Mouse (Mus musculus) CH12.LX (cell line): ENCODE results near the gene Eif2b5. TPM values are rescaled to one million over a fixed set of nuclear protein-coding genes. Genes with fewer than 3 reads are reported as not detected.

ENCODE experiments used
- DNase-seq: peaks from one replicate; pipeline ENCODE4 v3.0.0-alpha.2; 2013; ENCODE audit errors: extremely low read depth
- H3K27ac ChIP-seq: 2 replicates; pipeline ENCODE4 v1.5.1; 2012; ENCODE audit warnings: low read depth, mild to moderate bottlenecking, control low read depth, moderate library complexity; ENCODE audit not compliant: insufficient read depth
- H3K27me3 ChIP-seq: replicated peaks from 2 replicates; pipeline ENCODE3; 2012; ENCODE audit warnings: inconsistent platforms
- H3K36me3 ChIP-seq, 2 experiments: replicated peaks in 1 of 2; 2 replicates each; pipeline versions ENCODE3 to v1.6.1; 2012; ENCODE audit warnings: inconsistent platforms in 1 of 2, low read length in 1 of 2, mild to moderate bottlenecking in 1 of 2, mixed read lengths in 1 of 2, moderate library complexity in 1 of 2; ENCODE audit not compliant: control insufficient read depth in 1 of 2, insufficient read depth in 1 of 2
- H3K4me1 ChIP-seq, 2 experiments: 2 replicates each; pipeline ENCODE4 v1.6.1; 2012; ENCODE audit warnings: inconsistent platforms in 1 of 2, moderate library complexity in 1 of 2; ENCODE audit not compliant: insufficient read depth in 2 of 2, control insufficient read depth in 1 of 2
- H3K4me2 ChIP-seq: 2 replicates; pipeline ENCODE4 v1.6.1; 2012; ENCODE audit warnings: low read depth, mild to moderate bottlenecking, control low read depth; ENCODE audit not compliant: poor library complexity, insufficient read depth, severe bottlenecking
- H3K4me3 ChIP-seq, 3 experiments: fragments of 150-350 bp in 1 of 3; sonication (generic) in 1 of 3; replicated peaks in 1 of 3; 2 replicates each; pipeline versions ENCODE3 to v1.5.1; 2011 to 2012; ENCODE audit warnings: low read depth in 2 of 3, low read length in 2 of 3, mild to moderate bottlenecking in 2 of 3, moderate library complexity in 2 of 3, control low read depth in 1 of 3, improper control_type of control experiment in 1 of 3, inconsistent platforms in 1 of 3, mixed read lengths in 1 of 3; ENCODE audit not compliant: poor library complexity in 1 of 3
- H3K79me2 ChIP-seq: replicated peaks from 2 replicates; pipeline ENCODE4 v1.6.1; 2012; ENCODE audit warnings: mild to moderate bottlenecking, moderate library complexity; ENCODE audit not compliant: control insufficient read depth, poor library complexity, insufficient read depth, severe bottlenecking; ENCODE audit errors: extremely low read depth
- H3K9ac ChIP-seq: 2 replicates; pipeline ENCODE4 v1.6.1; 2012; ENCODE audit warnings: low read depth, mild to moderate bottlenecking, control low read depth, moderate library complexity; ENCODE audit not compliant: insufficient read depth
- H3K9me3 ChIP-seq: replicated peaks from 2 replicates; pipeline ENCODE3; 2012; ENCODE audit warnings: low read length, inconsistent platforms, mixed read lengths
- BHLHE40 ChIP-seq: IDR thresholded peaks from 2 replicates; pipeline ENCODE4 v1.6.1; 2011; ENCODE audit warnings: mild to moderate bottlenecking, low read depth, low read length, improper control_type of control experiment
- CHD1 ChIP-seq: IDR thresholded peaks from 2 replicates; pipeline ENCODE4 v1.6.1; 2012; ENCODE audit warnings: low read depth, low read length, improper control_type of control experiment, inconsistent platforms
- CHD2 ChIP-seq: IDR thresholded peaks from 2 replicates; pipeline ENCODE4 v1.6.1; 2011; ENCODE audit warnings: low read length, improper control_type of control experiment
- CTCF ChIP-seq, 2 experiments: IDR thresholded peaks in 1 of 2; conservative IDR thresholded peaks in 1 of 2; 2 replicates each; pipeline ENCODE4 v1.5.1; 2011 to 2012; ENCODE audit warnings: low read depth in 2 of 2, low read length in 2 of 2, improper control_type of control experiment in 1 of 2, inconsistent platforms in 1 of 2, mild to moderate bottlenecking in 1 of 2, moderate library complexity in 1 of 2
- E2F4 ChIP-seq: IDR thresholded peaks from 2 replicates; pipeline ENCODE4 v1.6.1; 2011; ENCODE audit warnings: low read depth, low read length, improper control_type of control experiment; ENCODE audit not compliant: insufficient replicate concordance
- ELF1 ChIP-seq: IDR thresholded peaks from 2 replicates; pipeline ENCODE4 v1.6.1; 2014; ENCODE audit warnings: low read depth, mild to moderate bottlenecking, inconsistent platforms, low read length, improper control_type of control experiment
- EP300 ChIP-seq: IDR thresholded peaks from 2 replicates; pipeline ENCODE4 v1.6.1; 2011; ENCODE audit warnings: low read length, improper control_type of control experiment
- ETS1 ChIP-seq: conservative IDR thresholded peaks from 2 replicates; pipeline ENCODE4 v1.6.1; 2012; ENCODE audit warnings: low read depth, mild to moderate bottlenecking, inconsistent platforms, low read length, improper control_type of control experiment, moderate library complexity
- GABPA ChIP-seq: IDR thresholded peaks from 2 replicates; pipeline ENCODE4 v1.6.1; 2012; ENCODE audit warnings: low read depth, low read length, improper control_type of control experiment, inconsistent platforms; ENCODE audit not compliant: insufficient replicate concordance
- HCFC1 ChIP-seq: IDR thresholded peaks from 2 replicates; pipeline ENCODE4 v1.6.1; 2012; ENCODE audit warnings: low read depth, mild to moderate bottlenecking, inconsistent platforms, low read length, improper control_type of control experiment
- IRF4 ChIP-seq: IDR thresholded peaks from 2 replicates; pipeline ENCODE4 v1.6.1; 2014; ENCODE audit warnings: low read depth, mild to moderate bottlenecking, inconsistent platforms, low read length, improper control_type of control experiment
- JUN ChIP-seq: IDR thresholded peaks from 2 replicates; pipeline ENCODE4 v1.6.1; 2011; ENCODE audit warnings: low read depth, mild to moderate bottlenecking, low read length, improper control_type of control experiment, moderate library complexity; ENCODE audit not compliant: insufficient read depth
- JUND ChIP-seq: conservative IDR thresholded peaks from 2 replicates; pipeline ENCODE4 v1.6.1; 2011; ENCODE audit warnings: low read depth, low read length, improper control_type of control experiment
- KAT2A ChIP-seq: IDR thresholded peaks from 2 replicates; pipeline ENCODE4 v1.6.1; 2012; ENCODE audit warnings: low read length, improper control_type of control experiment, inconsistent platforms; ENCODE audit not compliant: insufficient replicate concordance
- MAFK ChIP-seq: IDR thresholded peaks from 2 replicates; pipeline ENCODE4 v1.6.1; 2011; ENCODE audit warnings: low read length, improper control_type of control experiment; ENCODE audit not compliant: insufficient replicate concordance
- MAX ChIP-seq: IDR thresholded peaks from 2 replicates; pipeline ENCODE4 v1.6.1; 2011; ENCODE audit warnings: low read length, improper control_type of control experiment
- MAZ ChIP-seq: IDR thresholded peaks from 2 replicates; pipeline ENCODE4 v1.6.1; 2012; ENCODE audit warnings: low read depth, mild to moderate bottlenecking, inconsistent platforms, low read length, improper control_type of control experiment, moderate library complexity
- MEF2A ChIP-seq: IDR thresholded peaks from 2 replicates; pipeline ENCODE4 v1.6.1; 2014; ENCODE audit warnings: low read depth, mild to moderate bottlenecking, inconsistent platforms, low read length, improper control_type of control experiment, borderline replicate concordance
- MXI1 ChIP-seq: IDR thresholded peaks from 2 replicates; pipeline ENCODE4 v1.6.1; 2011; ENCODE audit warnings: mild to moderate bottlenecking, low read depth, low read length, improper control_type of control experiment
- MYC ChIP-seq: IDR thresholded peaks from 2 replicates; pipeline ENCODE4 v1.6.1; 2011; ENCODE audit warnings: low read depth, mild to moderate bottlenecking, improper control_type of control experiment, low read length
- NELFE ChIP-seq: IDR thresholded peaks from 2 replicates; pipeline ENCODE4 v1.6.1; 2011; ENCODE audit warnings: low read depth, low read length, improper control_type of control experiment
- NRF1 ChIP-seq: IDR thresholded peaks from 2 replicates; pipeline ENCODE4 v1.6.1; 2014; ENCODE audit warnings: low read depth, mild to moderate bottlenecking, inconsistent platforms, low read length, improper control_type of control experiment, moderate library complexity
- PAX5 ChIP-seq: IDR thresholded peaks from 2 replicates; pipeline ENCODE4 v1.6.1; 2012; ENCODE audit warnings: low read length, inconsistent platforms, mixed read lengths
- POLR2A ChIP-seq: IDR thresholded peaks from 2 replicates; pipeline ENCODE4 v1.6.1; 2011; ENCODE audit warnings: low read depth, mild to moderate bottlenecking, improper control_type of control experiment, low read length
- POLR2AphosphoS2 ChIP-seq: IDR thresholded peaks from 2 replicates; pipeline ENCODE4 v1.6.1; 2011; ENCODE audit warnings: low read depth, low read length, improper control_type of control experiment
- RAD21 ChIP-seq: IDR thresholded peaks from 2 replicates; pipeline ENCODE4 v1.6.1; 2011; ENCODE audit warnings: low read depth, mild to moderate bottlenecking, low read length, improper control_type of control experiment, moderate library complexity
- RCOR1 ChIP-seq: conservative IDR thresholded peaks from 2 replicates; pipeline ENCODE4 v1.6.1; 2012; ENCODE audit warnings: low read depth, mild to moderate bottlenecking, inconsistent platforms, low read length, improper control_type of control experiment
- SIN3A ChIP-seq: IDR thresholded peaks from 2 replicates; pipeline ENCODE4 v1.6.1; 2012; ENCODE audit warnings: low read length, improper control_type of control experiment, inconsistent platforms
- SMC3 ChIP-seq: IDR thresholded peaks from 2 replicates; pipeline ENCODE4 v1.6.1; 2011; ENCODE audit warnings: low read depth, low read length, improper control_type of control experiment
- TBP ChIP-seq: conservative IDR thresholded peaks from 2 replicates; pipeline ENCODE4 v1.6.1; 2011; ENCODE audit warnings: low read depth, low read length, improper control_type of control experiment
- TCF12 ChIP-seq: IDR thresholded peaks from 2 replicates; pipeline ENCODE4 v1.6.1; 2014; ENCODE audit warnings: low read depth, mild to moderate bottlenecking, inconsistent platforms, low read length, improper control_type of control experiment
- UBTF ChIP-seq: IDR thresholded peaks from 2 replicates; pipeline ENCODE4 v1.6.1; 2012; ENCODE audit warnings: low read depth, mild to moderate bottlenecking, inconsistent platforms, low read length, improper control_type of control experiment, moderate library complexity
- USF1 ChIP-seq: IDR thresholded peaks from 2 replicates; pipeline ENCODE4 v1.6.1; 2014; ENCODE audit warnings: low read depth, mild to moderate bottlenecking, inconsistent platforms, low read length, improper control_type of control experiment
- USF2 ChIP-seq: conservative IDR thresholded peaks from 2 replicates; pipeline ENCODE4 v1.6.1; 2011; ENCODE audit warnings: low read depth, low read length, improper control_type of control experiment
- ZC3H11A ChIP-seq: IDR thresholded peaks from 2 replicates; pipeline ENCODE4 v1.6.1; 2012; ENCODE audit warnings: low read depth, mild to moderate bottlenecking, inconsistent platforms, low read length, improper control_type of control experiment
- ZMIZ1 ChIP-seq: IDR thresholded peaks from 2 replicates; pipeline ENCODE4 v1.6.1; 2012; ENCODE audit warnings: low read depth, mild to moderate bottlenecking, inconsistent platforms, low read length, improper control_type of control experiment
- ZNF384 ChIP-seq: IDR thresholded peaks from 2 replicates; pipeline ENCODE4 v1.6.1; 2012; ENCODE audit warnings: low read depth, low read length, improper control_type of control experiment, inconsistent platforms
- dilution Hi-C: fragments of 300-500 bp; cut with MboI; formaldehyde crosslinking; loops from 2 replicates; pipeline ENCODE4 v1.14.3; 2020; ENCODE audit warnings: low sequenced_read_pairs; ENCODE audit not compliant: extremely low pct_unique_long_range_greater_than_20kb, extremely low pct_ligation_motif_present
- in situ Hi-C: fragments of 300-500 bp; cut with MboI; formaldehyde crosslinking; loops from 3 replicates; pipeline ENCODE4 v1.14.3; 2019; ENCODE audit warnings: low sequenced_read_pairs, low pct_ligation_motif_present, low pct_unique_long_range_greater_than_20kb, mixed read lengths
- polyA plus RNA-seq: library from polyadenylated mRNA; unstranded; fragments of >175 nt; gene quantifications from 2 replicates; pipeline ENCODE4 v1.2.1, GENCODE M21; 2012; ENCODE audit warnings: low read depth; ENCODE audit not compliant: insufficient read length
- total RNA-seq, 2 experiments: library from RNA; depleted of rRNA; stranded (reverse); fragments of 300-350 nt in 1 of 2; fragments of >200 nt in 1 of 2; gene quantifications; 2 replicates each; pipeline ENCODE4 v1.2.3; 2012 to 2014

Eif2b5 gene
- 179 and 208 TPM in 2 replicates for total RNA-seq (2012; rRNA removed)
- total RNA-seq (2014; rRNA removed), result 183 and 203 TPM in 2 replicates
- 139 and 151 TPM in 2 replicates for polyA plus RNA-seq

DNA sequence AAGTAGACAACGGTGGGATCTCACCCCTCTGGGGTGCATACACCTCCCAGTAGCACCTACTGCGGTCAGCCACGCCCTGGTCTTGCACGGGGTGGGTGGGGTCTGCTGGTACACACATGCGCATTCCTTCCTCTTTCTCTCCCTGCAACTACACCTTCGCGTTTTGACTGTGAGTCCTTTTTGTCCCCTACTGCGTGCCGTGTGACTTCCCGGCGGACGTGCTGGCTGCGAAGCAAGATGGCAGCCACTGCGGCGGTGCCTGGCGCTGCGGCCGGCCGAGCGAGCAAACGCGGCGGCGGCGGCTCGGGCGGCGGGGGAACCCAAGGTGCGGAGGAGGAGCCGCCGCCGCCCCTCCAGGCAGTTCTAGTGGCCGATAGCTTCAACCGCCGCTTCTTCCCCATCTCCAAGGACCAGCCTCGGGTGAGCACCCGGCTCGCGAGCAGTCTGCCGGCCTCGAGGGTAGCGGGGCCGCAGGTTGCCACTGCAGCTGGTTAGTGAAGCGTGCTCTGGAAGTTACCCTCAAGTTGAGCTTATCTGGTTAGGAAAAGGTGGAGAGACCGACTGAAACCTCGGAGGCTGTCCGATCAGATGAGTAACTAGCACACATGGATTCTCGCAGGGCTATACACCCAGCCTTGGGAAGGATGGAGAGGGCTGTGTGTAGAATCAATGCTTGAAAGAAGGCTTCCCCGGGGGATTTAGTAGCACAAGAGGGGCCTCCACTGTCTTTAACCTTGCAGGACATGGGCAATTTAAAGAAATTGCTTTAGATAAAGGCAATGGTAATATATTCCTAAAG, at the start of gene Eif2b5:
TSS of gene Eif2b5 (plus strand) at position 141 of the 799 bp plus-strand sequence.
- DNase-seq, result peak; percentile 97
- no peaks in the 10 kb centered on the region for H3K27me3 ChIP-seq
- no peak within 1 kb of the TSS for H3K27ac ChIP-seq
- H3K4me1 ChIP-seq, result peaks cover 0 to 11% of the 10 kb centered on the region in 2 experiments; a peak in 2 of 4 replicates
- peaks cover 27 to 35% of the 10 kb centered on the region in 2 experiments for H3K36me3 ChIP-seq
- in situ Hi-C loops (loop anchor here (25.0 kb wide), 1 partner anchor 287 kb away; no protein-coding TSS in a partner anchor), dilution Hi-C loops (no loop called here)
- H3K9ac ChIP-seq, result peak within 1 kb of the TSS; percentile 84
- H3K9me3 ChIP-seq, result peaks cover 8% of the 10 kb centered on the region
- peak within 1 kb of the TSS; percentile 93 for H3K4me2 ChIP-seq
- H3K79me2 ChIP-seq, result peaks cover 15% of the 10 kb centered on the region
- peak within 1 kb of the TSS; percentile 76 to 99 (median 89) for H3K4me3 ChIP-seq
- TF ChIP-seq PAX5 (no peak), JUN (peak; percentile 31; the same call in 1 of the 2 replicates), MEF2A (peak; percentile 88), NRF1 (peak; percentile 87), E2F4 (peak; percentile 60; the same call in 1 of the 2 replicates), UBTF (peak; percentile 77; the same call in 1 of the 2 replicates), JUND (no peak; the same call in 1 of the 2 replicates), MAX (peak; percentile 90), KAT2A (peak; percentile 92; the same call in 1 of the 2 replicates), ZC3H11A (no peak), ZMIZ1 (peak; percentile 98), ETS1 (peak; percentile 63), EP300 (no peak), POLR2AphosphoS2 (peak; percentile 69; the same call in 1 of the 2 replicates), HCFC1 (peak; percentile 92), CHD1 (no peak), IRF4 (peak; percentile 87), TBP (peak; percentile 87), CTCF (conservative IDR thresholded peaks at IDR 0.05 in 1 of 2, IDR thresholded peaks at IDR 0.05 in 1 of 2; ENCODE audit: low read depth in 2 of 2, low read length in 2 of 2) (no peak), MAZ (peak; percentile 76), POLR2A (peak; percentile 96), SMC3 (no peak), RAD21 (no peak), NELFE (peak; percentile 98), RCOR1 (peak; percentile 71; the same call in 1 of the 2 replicates), TCF12 (peak; percentile 99), BHLHE40 (peak; percentile 82), SIN3A (peak; percentile 98), ZNF384 (no peak), USF1 (peak; percentile 25; the same call in 1 of the 2 replicates), GABPA (peak; percentile 52; the same call in 1 of the 2 replicates), CHD2 (0 out of 2 replicates have a peak, but pooled peaks have one; percentile 30), MYC (peak; percentile 78), MAFK (no peak), MXI1 (peak; percentile 96), USF2 (no peak), ELF1 (peak; percentile 91)
